Mouse (Mus musculus) erythroblast, embryonic 14.5 days (primary cell): ENCODE results near the gene Serping1.

Experiments
- GATA1 ChIP-seq: IDR thresholded peaks from 2 replicates; pipeline ENCODE4 v1.6.1; 2012; ENCODE audit warnings: low read length, inconsistent platforms, mixed read lengths
- TAL1 ChIP-seq: IDR thresholded peaks from 3 replicates; pipeline ENCODE4 v1.6.1; 2012; ENCODE audit warnings: low read length, inconsistent platforms, mixed read lengths

DNA sequence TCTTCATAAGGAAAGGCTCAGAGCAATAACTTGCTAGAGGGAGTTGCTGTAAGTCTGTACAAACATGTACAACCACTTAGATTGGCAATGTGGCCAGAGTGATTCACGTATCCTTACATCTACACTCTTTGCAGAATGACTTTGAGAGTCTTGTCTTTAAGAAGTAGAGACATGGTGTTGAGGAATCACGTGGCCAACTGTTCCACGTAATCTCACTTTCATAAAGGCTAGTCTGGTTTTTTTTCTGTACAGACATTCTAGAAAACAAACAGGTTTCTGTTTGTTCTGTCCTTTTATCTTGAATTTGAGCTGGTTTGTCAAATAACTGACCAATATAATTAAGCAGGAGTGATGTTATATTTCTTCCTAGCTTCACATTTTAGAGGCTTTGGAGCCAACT lies 13.9 kb downstream of the Serping1 start:
- no peak for TF ChIP-seq GATA1
- no peak for TF ChIP-seq TAL1
